Mouse (Mus musculus): ENCODE measurements around the gene Stat4. TPM values are rescaled to one million over a fixed set of nuclear protein-coding genes. Genes with fewer than 3 reads are reported as not detected.

The Stat4 gene
- polyA plus RNA-seq, 1 experiment from 2014 or later: 2.1 TPM

- Histone ChIP-seq H3K27me3 (ENCODE audit: control insufficient read depth, insufficient read depth, low read length) (no peaks in the 10 kb centered on the region), H3K27ac (ENCODE audit: low read depth, low read length) (no peak overlapping the region), H3K4me1 (ENCODE audit: control insufficient read depth, insufficient read depth, low read length) (peaks cover 2% of the 10 kb centered on the region; the same call in 1 of the 2 replicates), H3K4me2 (no peak overlapping the region), H3K4me3 (ENCODE audit: low read depth, low read length) (no peak overlapping the region), H3K9ac (ENCODE audit: low read depth, low read length) (no peak overlapping the region), H3K9me3 (replicated peaks; ENCODE audit: control insufficient read depth, low read length) (no peaks in the 10 kb centered on the region), H3K36me3 (ENCODE audit: control insufficient read depth, insufficient read depth, low read length) (peaks cover 2% of the 10 kb centered on the region; the same call in 1 of the 2 replicates)
- ATAC-seq (replicated peaks; ENCODE audit: insufficient number of reproducible peaks, low FRiP score, low TSS enrichment): no peak
- 86% methylated on average over 8 of the region's 8 CpGs for WGBS (ENCODE audit: insufficient replicate concordance)
These were observed 146.3 kb downstream of the Stat4 start for GRCm38 (mm10) chr1:52133254-52133653.

- no peaks in the 10 kb centered on the region for H3K9me3 ChIP-seq (replicated peaks; ENCODE audit: control insufficient read depth, low read length)
- no peak overlapping the region for H3K9ac ChIP-seq (ENCODE audit: low read depth, low read length)
- ATAC-seq (replicated peaks; ENCODE audit: insufficient number of reproducible peaks, low FRiP score, low TSS enrichment): no peak
- H3K36me3 ChIP-seq (ENCODE audit: control insufficient read depth, insufficient read depth, low read length): peaks cover 2% of the 10 kb centered on the region; the same call in 1 of the 2 replicates
- no peak overlapping the region for H3K4me3 ChIP-seq (ENCODE audit: low read depth, low read length)
- peaks cover 8% of the 10 kb centered on the region for H3K4me1 ChIP-seq (ENCODE audit: control insufficient read depth, insufficient read depth, low read length)
- H3K4me2 ChIP-seq: no peak overlapping the region
- 71% methylated on average over 16 of the region's 16 CpGs for WGBS (ENCODE audit: insufficient replicate concordance)
- H3K27me3 ChIP-seq (ENCODE audit: control insufficient read depth, insufficient read depth, low read length): no peaks in the 10 kb centered on the region
- H3K27ac ChIP-seq (ENCODE audit: low read depth, low read length): no peak overlapping the region
These were observed 150.3 kb downstream of the Stat4 start for GRCm38 (mm10) chr1:52137292-52137691.

- no peak overlapping the region for H3K4me2 ChIP-seq
- H3K4me3 ChIP-seq (ENCODE audit: low read depth, low read length): no peak overlapping the region
- no peaks in the 10 kb centered on the region for H3K27me3 ChIP-seq (ENCODE audit: control insufficient read depth, insufficient read depth, low read length)
- WGBS (ENCODE audit: insufficient replicate concordance): 89% methylated on average over 9 of the region's 9 CpGs
- no peak overlapping the region for H3K27ac ChIP-seq (ENCODE audit: low read depth, low read length)
- no peaks in the 10 kb centered on the region for H3K9me3 ChIP-seq (replicated peaks; ENCODE audit: control insufficient read depth, low read length)
- H3K36me3 ChIP-seq (ENCODE audit: control insufficient read depth, insufficient read depth, low read length): peaks cover 2% of the 10 kb centered on the region; the same call in 1 of the 2 replicates
- no peak overlapping the region for H3K9ac ChIP-seq (ENCODE audit: low read depth, low read length)
- peaks cover 8% of the 10 kb centered on the region for H3K4me1 ChIP-seq (ENCODE audit: control insufficient read depth, insufficient read depth, low read length)
- no peak for ATAC-seq (replicated peaks; ENCODE audit: insufficient number of reproducible peaks, low FRiP score, low TSS enrichment)
These were observed 153.6 kb downstream of the Stat4 start for GRCm38 (mm10) chr1:52140534-52140933.

- Histone ChIP-seq H3K27me3 (ENCODE audit: control insufficient read depth, insufficient read depth, low read length) (no peaks in the 10 kb centered on the region), H3K27ac (ENCODE audit: low read depth, low read length) (no peak overlapping the region), H3K4me3 (ENCODE audit: low read depth, low read length) (no peak overlapping the region), H3K4me2 (no peak overlapping the region), H3K9me3 (replicated peaks; ENCODE audit: control insufficient read depth, low read length) (no peaks in the 10 kb centered on the region), H3K9ac (ENCODE audit: low read depth, low read length) (no peak overlapping the region), H3K36me3 (ENCODE audit: control insufficient read depth, insufficient read depth, low read length) (no peaks in the 10 kb centered on the region), H3K4me1 (ENCODE audit: control insufficient read depth, insufficient read depth, low read length) (peaks cover 8% of the 10 kb centered on the region)
- WGBS (ENCODE audit: insufficient replicate concordance): 27% methylated on average over 3 of the region's 3 CpGs
- no peak for ATAC-seq (replicated peaks; ENCODE audit: insufficient number of reproducible peaks, low FRiP score, low TSS enrichment)
These were observed 154.5 kb downstream of the Stat4 start for GRCm38 (mm10) chr1:52141482-52141881.

- Histone ChIP-seq H3K4me3 (ENCODE audit: low read depth, low read length) (no peak overlapping the region), H3K27ac (ENCODE audit: low read depth, low read length) (no peak overlapping the region; the same call in 1 of the 2 replicates), H3K9ac (ENCODE audit: low read depth, low read length) (no peak overlapping the region), H3K4me1 (ENCODE audit: control insufficient read depth, insufficient read depth, low read length) (peaks cover 10% of the 10 kb centered on the region), H3K36me3 (ENCODE audit: control insufficient read depth, insufficient read depth, low read length) (no peaks in the 10 kb centered on the region), H3K4me2 (no peak overlapping the region), H3K9me3 (replicated peaks; ENCODE audit: control insufficient read depth, low read length) (no peaks in the 10 kb centered on the region), H3K27me3 (ENCODE audit: control insufficient read depth, insufficient read depth, low read length) (no peaks in the 10 kb centered on the region)
- no peak for ATAC-seq (replicated peaks; ENCODE audit: insufficient number of reproducible peaks, low FRiP score, low TSS enrichment)
- WGBS (ENCODE audit: insufficient replicate concordance): 72% methylated on average over 4 of the region's 4 CpGs
These were observed 155.2 kb downstream of the Stat4 start for GRCm38 (mm10) chr1:52142117-52142516.

GRCm38 (mm10) chr1:52143191-52143590 is 156.2 kb downstream of the Stat4 start:
- no peaks in the 10 kb centered on the region for H3K36me3 ChIP-seq (ENCODE audit: control insufficient read depth, insufficient read depth, low read length)
- no peak overlapping the region for H3K4me2 ChIP-seq
- H3K4me1 ChIP-seq (ENCODE audit: control insufficient read depth, insufficient read depth, low read length): peaks cover 12% of the 10 kb centered on the region
- no peak overlapping the region for H3K27ac ChIP-seq (ENCODE audit: low read depth, low read length)
- H3K27me3 ChIP-seq (ENCODE audit: control insufficient read depth, insufficient read depth, low read length): no peaks in the 10 kb centered on the region
- WGBS (ENCODE audit: insufficient replicate concordance): 61% methylated on average over 4 of the region's 4 CpGs
- no peak for ATAC-seq (replicated peaks; ENCODE audit: insufficient number of reproducible peaks, low FRiP score, low TSS enrichment)
- H3K9ac ChIP-seq (ENCODE audit: low read depth, low read length): no peak overlapping the region
- no peaks in the 10 kb centered on the region for H3K9me3 ChIP-seq (replicated peaks; ENCODE audit: control insufficient read depth, low read length)
- no peak overlapping the region for H3K4me3 ChIP-seq (ENCODE audit: low read depth, low read length)

- no peaks in the 10 kb centered on the region for H3K36me3 ChIP-seq (ENCODE audit: control insufficient read depth, insufficient read depth, low read length)
- H3K27me3 ChIP-seq (ENCODE audit: control insufficient read depth, insufficient read depth, low read length): no peaks in the 10 kb centered on the region
- no peak overlapping the region for H3K27ac ChIP-seq (ENCODE audit: low read depth, low read length)
- no peak overlapping the region for H3K9ac ChIP-seq (ENCODE audit: low read depth, low read length)
- H3K4me3 ChIP-seq (ENCODE audit: low read depth, low read length): no peak overlapping the region
- ATAC-seq (replicated peaks; ENCODE audit: insufficient number of reproducible peaks, low FRiP score, low TSS enrichment): no peak
- H3K4me2 ChIP-seq: no peak overlapping the region
- H3K4me1 ChIP-seq (ENCODE audit: control insufficient read depth, insufficient read depth, low read length): peaks cover 12% of the 10 kb centered on the region
- 86% methylated on average over 7 of the region's 7 CpGs for WGBS (ENCODE audit: insufficient replicate concordance)
- H3K9me3 ChIP-seq (replicated peaks; ENCODE audit: control insufficient read depth, low read length): no peaks in the 10 kb centered on the region
These were observed 156.7 kb downstream of the Stat4 start for GRCm38 (mm10) chr1:52143596-52144156.

GRCm38 (mm10) chr1:52144907-52145306 is 158.0 kb downstream of the Stat4 start:
- H3K9ac ChIP-seq (ENCODE audit: low read depth, low read length): no peak overlapping the region
- H3K4me2 ChIP-seq: no peak overlapping the region
- no peaks in the 10 kb centered on the region for H3K9me3 ChIP-seq (replicated peaks; ENCODE audit: control insufficient read depth, low read length)
- no peak overlapping the region for H3K27ac ChIP-seq (ENCODE audit: low read depth, low read length)
- no peaks in the 10 kb centered on the region for H3K36me3 ChIP-seq (ENCODE audit: control insufficient read depth, insufficient read depth, low read length)
- H3K4me3 ChIP-seq (ENCODE audit: low read depth, low read length): no peak overlapping the region
- H3K27me3 ChIP-seq (ENCODE audit: control insufficient read depth, insufficient read depth, low read length): no peaks in the 10 kb centered on the region
- peaks cover 14% of the 10 kb centered on the region for H3K4me1 ChIP-seq (ENCODE audit: control insufficient read depth, insufficient read depth, low read length)
- ATAC-seq (replicated peaks; ENCODE audit: insufficient number of reproducible peaks, low FRiP score, low TSS enrichment): no peak
- 81% methylated on average over 10 of the region's 10 CpGs for WGBS (ENCODE audit: insufficient replicate concordance)
